Mouse (Mus musculus): ENCODE results near the gene Ippk. TPM values are rescaled to one million over a fixed set of nuclear protein-coding genes. Genes with fewer than 3 reads are reported as not detected.

Gene Ippk
- polyA plus RNA-seq, 1 experiment, result 4.5 TPM

- H3K79me2 ChIP-seq (ENCODE audit: control insufficient read depth, insufficient read depth), result no peaks in the 10 kb centered on the region
- H3K4me3 ChIP-seq, result no peak overlapping the region
- H3K36me3 ChIP-seq (ENCODE audit: control insufficient read depth, insufficient read depth), result no peaks in the 10 kb centered on the region
- H3K27me3 ChIP-seq (ENCODE audit: control insufficient read depth, insufficient read depth, insufficient read length), result no peaks in the 10 kb centered on the region
- H3K4me2 ChIP-seq (ENCODE audit: low read depth), result peak overlapping the region; percentile 12
- TF ChIP-seq MYOD1 (IDR thresholded peaks at IDR 0.05; ENCODE audit: control insufficient read depth in 1 of 3, insufficient read length in 2 of 3, low read depth in 2 of 3), result peak; percentile 7 to 65 (median 46)
- TF ChIP-seq TCF3 (IDR thresholded peaks at IDR 0.05; ENCODE audit: insufficient read length, low read depth), result no peak
- TF ChIP-seq MYOG (IDR thresholded peaks at IDR 0.05; ENCODE audit: control insufficient read depth in 1 of 3, insufficient read depth in 1 of 3, insufficient read length in 2 of 3, low read depth in 2 of 3), result peak in 2 of 3 experiments; percentile 75 to 81
- TF ChIP-seq TCF12 (IDR thresholded peaks at IDR 0.05; ENCODE audit: insufficient read depth, poor library complexity, severe bottlenecking), result peak; percentile 38
- no peak for TF ChIP-seq MAX (IDR thresholded peaks at IDR 0.05; ENCODE audit: low read depth)
- TF ChIP-seq POLR2AphosphoS2 (IDR thresholded peaks at IDR 0.05; ENCODE audit: insufficient read length, low read depth), result no peak
- TF ChIP-seq SRF (IDR thresholded peaks at IDR 0.05; ENCODE audit: control insufficient read depth, insufficient read length, low read depth), result peak; percentile 85
- no peak overlapping the region for H3ac ChIP-seq (ENCODE audit: control insufficient read depth, insufficient read length)
Observed at GRCm38 (mm10) chr13:49470806-49471205, 49.8 kb downstream of the Ippk start.

GRCm38 (mm10) chr13:49471981-49472675, 51.1 kb downstream of the Ippk start:
- H3ac ChIP-seq (ENCODE audit: control insufficient read depth, insufficient read length), result no peak overlapping the region
- H3K4me3 ChIP-seq, result no peak overlapping the region
- no peak overlapping the region for H3K4me2 ChIP-seq (ENCODE audit: low read depth)
- no peaks in the 10 kb centered on the region for H3K27me3 ChIP-seq (ENCODE audit: control insufficient read depth, insufficient read depth, insufficient read length)
- TF ChIP-seq USF1 (IDR thresholded peaks at IDR 0.05; ENCODE audit: low read depth) (no peak), MAX (IDR thresholded peaks at IDR 0.05; ENCODE audit: low read depth) (no peak), MYOG (IDR thresholded peaks at IDR 0.05; ENCODE audit: control insufficient read depth in 1 of 3, insufficient read depth in 1 of 3, insufficient read length in 2 of 3, low read depth in 2 of 3) (no peak), CEBPB (IDR thresholded peaks at IDR 0.05; ENCODE audit: insufficient read depth, poor library complexity, severe bottlenecking) (no peak), REST (IDR thresholded peaks at IDR 0.05; ENCODE audit: insufficient read depth, insufficient read length) (no peak), POLR2A (IDR thresholded peaks at IDR 0.05; ENCODE audit: insufficient read length, low read depth) (no peak), POLR2AphosphoS2 (IDR thresholded peaks at IDR 0.05; ENCODE audit: insufficient read length, low read depth) (no peak), SRF (IDR thresholded peaks at IDR 0.05; ENCODE audit: control insufficient read depth, insufficient read length, low read depth) (no peak), E2F4 (IDR thresholded peaks at IDR 0.05; ENCODE audit: insufficient read depth) (no peak), TCF3 (IDR thresholded peaks at IDR 0.05; ENCODE audit: insufficient read length, low read depth) (no peak), TCF12 (IDR thresholded peaks at IDR 0.05; ENCODE audit: insufficient read depth, poor library complexity, severe bottlenecking) (no peak), MYOD1 (IDR thresholded peaks at IDR 0.05; ENCODE audit: control insufficient read depth in 1 of 3, insufficient read length in 2 of 3, low read depth in 2 of 3) (no peak)
- H3K36me3 ChIP-seq (ENCODE audit: control insufficient read depth, insufficient read depth), result no peaks in the 10 kb centered on the region
- no peaks in the 10 kb centered on the region for H3K79me2 ChIP-seq (ENCODE audit: control insufficient read depth, insufficient read depth)

- H3K4me2 ChIP-seq (ENCODE audit: low read depth), result no peak overlapping the region
- no peaks in the 10 kb centered on the region for H3K79me2 ChIP-seq (ENCODE audit: control insufficient read depth, insufficient read depth)
- H3K27me3 ChIP-seq (ENCODE audit: control insufficient read depth, insufficient read depth, insufficient read length), result no peaks in the 10 kb centered on the region
- TF ChIP-seq POLR2A (IDR thresholded peaks at IDR 0.05; ENCODE audit: insufficient read length, low read depth) (no peak), REST (IDR thresholded peaks at IDR 0.05; ENCODE audit: insufficient read depth, insufficient read length) (no peak), POLR2AphosphoS2 (IDR thresholded peaks at IDR 0.05; ENCODE audit: insufficient read length, low read depth) (no peak), MAX (IDR thresholded peaks at IDR 0.05; ENCODE audit: low read depth) (no peak), CEBPB (IDR thresholded peaks at IDR 0.05; ENCODE audit: insufficient read depth, poor library complexity, severe bottlenecking) (no peak), USF1 (IDR thresholded peaks at IDR 0.05; ENCODE audit: low read depth) (no peak), E2F4 (IDR thresholded peaks at IDR 0.05; ENCODE audit: insufficient read depth) (no peak), SRF (IDR thresholded peaks at IDR 0.05; ENCODE audit: control insufficient read depth, insufficient read length, low read depth) (no peak), MYOG (IDR thresholded peaks at IDR 0.05; ENCODE audit: control insufficient read depth in 1 of 3, insufficient read depth in 1 of 3, insufficient read length in 2 of 3, low read depth in 2 of 3) (no peak), TCF12 (IDR thresholded peaks at IDR 0.05; ENCODE audit: insufficient read depth, poor library complexity, severe bottlenecking) (no peak), TCF3 (IDR thresholded peaks at IDR 0.05; ENCODE audit: insufficient read length, low read depth) (no peak), MYOD1 (IDR thresholded peaks at IDR 0.05; ENCODE audit: control insufficient read depth in 1 of 3, insufficient read length in 2 of 3, low read depth in 2 of 3) (no peak)
- H3ac ChIP-seq (ENCODE audit: control insufficient read depth, insufficient read length), result no peak overlapping the region
- no peaks in the 10 kb centered on the region for H3K36me3 ChIP-seq (ENCODE audit: control insufficient read depth, insufficient read depth)
- no peak overlapping the region for H3K4me3 ChIP-seq
Observed at GRCm38 (mm10) chr13:49472676-49473005, 51.6 kb downstream of the Ippk start.

GRCm38 (mm10) chr13:49477887-49478286, 56.8 kb downstream of the Ippk start:
- Histone ChIP-seq H3K79me2 (ENCODE audit: control insufficient read depth, insufficient read depth) (no peaks in the 10 kb centered on the region), H3ac (ENCODE audit: control insufficient read depth, insufficient read length) (no peak overlapping the region), H3K27me3 (ENCODE audit: control insufficient read depth, insufficient read depth, insufficient read length) (no peaks in the 10 kb centered on the region), H3K36me3 (ENCODE audit: control insufficient read depth, insufficient read depth) (no peaks in the 10 kb centered on the region), H3K4me3 (no peak overlapping the region), H3K4me2 (ENCODE audit: low read depth) (no peak overlapping the region)
- TF ChIP-seq SRF (IDR thresholded peaks at IDR 0.05; ENCODE audit: control insufficient read depth, insufficient read length, low read depth) (no peak), E2F4 (IDR thresholded peaks at IDR 0.05; ENCODE audit: insufficient read depth) (no peak), TCF3 (IDR thresholded peaks at IDR 0.05; ENCODE audit: insufficient read length, low read depth) (no peak), POLR2A (IDR thresholded peaks at IDR 0.05; ENCODE audit: insufficient read length, low read depth) (no peak), MYOD1 (IDR thresholded peaks at IDR 0.05; ENCODE audit: control insufficient read depth in 1 of 3, insufficient read length in 2 of 3, low read depth in 2 of 3) (no peak), CEBPB (IDR thresholded peaks at IDR 0.05; ENCODE audit: insufficient read depth, poor library complexity, severe bottlenecking) (no peak), TCF12 (IDR thresholded peaks at IDR 0.05; ENCODE audit: insufficient read depth, poor library complexity, severe bottlenecking) (no peak), POLR2AphosphoS2 (IDR thresholded peaks at IDR 0.05; ENCODE audit: insufficient read length, low read depth) (no peak), REST (IDR thresholded peaks at IDR 0.05; ENCODE audit: insufficient read depth, insufficient read length) (no peak), USF1 (IDR thresholded peaks at IDR 0.05; ENCODE audit: low read depth) (no peak), MYOG (IDR thresholded peaks at IDR 0.05; ENCODE audit: control insufficient read depth in 1 of 3, insufficient read depth in 1 of 3, insufficient read length in 2 of 3, low read depth in 2 of 3) (no peak), MAX (IDR thresholded peaks at IDR 0.05; ENCODE audit: low read depth) (no peak)

Data from myocyte (in vitro differentiated cells).